ENCODE assay signal across 8 mouse cellular contexts in genomic region chr1:22604329-22605044, GRCm38 (mm10).
DNase-seq lines count a peak whose midpoint lies in the region; ATAC-seq and TF ChIP-seq lines count a peak whose summit lies in the region.

No protein-coding gene starts in this region.

- peak; percentile 38; the same call in 1 of the 2 replicates for ATAC-seq in hindbrain, embryonic 15.5 days (ENCODE audit: low FRiP score, low read depth)

- H3K4me1 ChIP-seq in cerebellum, adult 2 months (ENCODE audit: control insufficient read depth, insufficient read depth, low read length) = peaks cover 12% of the 10 kb centered on the region; the same call in 1 of the 2 replicates
- no peaks in the 10 kb centered on the region for H3K4me1 ChIP-seq in MEL (ENCODE audit: control insufficient read depth in 1 of 2, insufficient read depth in 2 of 2, low read length in 2 of 2)
- H3K4me1 ChIP-seq in hindbrain, embryonic 15.5 days (replicated peaks) = 0 out of 2 replicates have a peak, but pooled peaks cover 3% of the 10 kb centered on the region

- H3K79me2 ChIP-seq in MEL (ENCODE audit: control insufficient read depth, insufficient read depth, low read length, poor library complexity) = no peaks in the 10 kb centered on the region

- no peak for TF ChIP-seq POLR2A in cerebellum, adult 2 months (IDR thresholded peaks at IDR 0.05; ENCODE audit: borderline replicate concordance, insufficient read depth, low read length)
- no peak for TF ChIP-seq POLR2A in MEL (IDR thresholded peaks at IDR 0.05; ENCODE audit: control insufficient read depth in 1 of 2, insufficient read depth in 1 of 2, low read depth in 1 of 2, low read length in 2 of 2, poor library complexity in 1 of 2)

- H3K27me3 ChIP-seq in cerebellum, adult 2 months (ENCODE audit: control insufficient read depth, insufficient read depth, low read length) = no peaks in the 10 kb centered on the region
- H3K27me3 ChIP-seq in MEL (ENCODE audit: control insufficient read depth in 1 of 2, insufficient read depth in 2 of 2, low read length in 2 of 2) = no peaks in the 10 kb centered on the region
- no peaks in the 10 kb centered on the region for H3K27me3 ChIP-seq in hindbrain, embryonic 15.5 days

- H3K9me3 ChIP-seq in MEL (replicated peaks; ENCODE audit: insufficient read depth, low read length) = no peaks in the 10 kb centered on the region
- no peaks in the 10 kb centered on the region for H3K9me3 ChIP-seq in hindbrain, embryonic 15.5 days

- H3K4me2 ChIP-seq in hindbrain, embryonic 15.5 days = peak overlapping the region; percentile 8; the same call in 1 of the 2 replicates

- TF ChIP-seq RAD21 in MEL (IDR thresholded peaks at IDR 0.05; ENCODE audit: low read depth, low read length) = peak; percentile 63

- no peaks in the 10 kb centered on the region for H3K36me3 ChIP-seq in MEL (ENCODE audit: control insufficient read depth in 1 of 2, insufficient read depth in 2 of 2, low read length in 2 of 2)
- no peaks in the 10 kb centered on the region for H3K36me3 ChIP-seq in hindbrain, embryonic 15.5 days

- no peak for DNase-seq in cerebellum, adult 2 months
- no peak for DNase-seq in cerebellum, postnatal 4 days (ENCODE audit: low spot score in 2 of 2)
- DNase-seq in kidney, postnatal 4 days = peak; percentile 46 to 48
- no peak for DNase-seq in kidney, adult 18-20 months
- peak; percentile 27 for DNase-seq in MEL (ENCODE audit: low read depth, low spot score)
- DNase-seq in urinary bladder, postnatal 36 days (ENCODE audit: low spot score in 2 of 2) = no peak
- no peak for DNase-seq in right cerebral cortex, postnatal 36 days (ENCODE audit: low spot score in 2 of 2)

- TF ChIP-seq EP300 in MEL (IDR thresholded peaks at IDR 0.05; ENCODE audit: low read depth in 1 of 2, low read length in 2 of 2) = no peak

- H3K9ac ChIP-seq in MEL (ENCODE audit: control insufficient read depth, low read depth, low read length, poor library complexity, severe bottlenecking) = no peak overlapping the region
- H3K9ac ChIP-seq in hindbrain, embryonic 15.5 days = no peak overlapping the region

- no peak overlapping the region for H3K4me3 ChIP-seq in cerebellum, adult 2 months (replicated peaks; ENCODE audit: insufficient read depth, low read depth, low read length)
- H3K4me3 ChIP-seq in MEL (ENCODE audit: control insufficient read depth in 1 of 2, insufficient read depth in 1 of 2, low read depth in 2 of 2, low read length in 2 of 2) = no peak overlapping the region
- no peak overlapping the region for H3K4me3 ChIP-seq in hindbrain, embryonic 15.5 days

- 61% methylated on average over 18 of the region's 18 CpGs for WGBS in cerebellum, adult 2 months
- WGBS in hindbrain, embryonic 15.5 days = 63% methylated on average over 18 of the region's 18 CpGs

- H3K27ac ChIP-seq in cerebellum, adult 2 months (ENCODE audit: insufficient read depth, low read length) = no peak overlapping the region
- H3K27ac ChIP-seq in MEL (ENCODE audit: control insufficient read depth, low read depth, low read length) = no peak overlapping the region
- no peak overlapping the region for H3K27ac ChIP-seq in hindbrain, embryonic 15.5 days (replicated peaks)

- TF ChIP-seq CTCF in cerebellum, adult 2 months (IDR thresholded peaks at IDR 0.05; ENCODE audit: borderline replicate concordance, insufficient read depth, low read depth, low read length) = peak; percentile 34; the same call in 1 of the 2 replicates
- TF ChIP-seq CTCF in MEL (IDR thresholded peaks at IDR 0.05 in 2 of 3, conservative IDR thresholded peaks at IDR 0.05 in 1 of 3; ENCODE audit: control insufficient read depth in 1 of 3, insufficient read depth in 1 of 3, low read depth in 2 of 3, low read length in 3 of 3, poor library complexity in 1 of 3, severe bottlenecking in 1 of 3) = peak in 2 of 3 experiments; percentile 49 to 55; a peak in 4 of 6 replicates

TF ChIP-seq in MEL, 35 proteins besides CTCF, POLR2A, EP300 and RAD21:
- TF ChIP-seq UBTF (IDR thresholded peaks at IDR 0.05; ENCODE audit: borderline replicate concordance, insufficient read depth, low read depth, low read length) (no peak), SMC3 (IDR thresholded peaks at IDR 0.05; ENCODE audit: low read depth, low read length) (peak; percentile 46), ZNF384 (IDR thresholded peaks at IDR 0.05; ENCODE audit: low read depth, low read length) (peak; percentile 28; the same call in 1 of the 2 replicates), ZC3H11A (IDR thresholded peaks at IDR 0.05; ENCODE audit: low read depth, low read length) (peak; percentile 55)

Comparison
In these comparisons a context has a peak if more than half of its experiments do, and no peak if none do; other contexts are left out.
1. DNase-seq: peak in kidney, postnatal 4 days (2 of 2) and MEL (single experiment); none in cerebellum, adult 2 months (0 of 2), cerebellum, postnatal 4 days (0 of 2), kidney, adult 18-20 months (single experiment), urinary bladder, postnatal 36 days (0 of 2) and right cerebral cortex, postnatal 36 days (0 of 2).